Mouse (Mus musculus): ENCODE results near the gene Efcab11. TPM values are rescaled to one million over a fixed set of nuclear protein-coding genes. Genes with fewer than 3 reads are reported as not detected.

Efcab11 gene
- 7.1 and 9.8 TPM in 2 replicates for polyA plus RNA-seq (2015; fragmentation: Nextera tagmentation; extraction: Ambion mirVana)

- peak within 1 kb of the TSS; percentile 87 for H3K27ac ChIP-seq (ENCODE audit: low read length)
- H3K9me3 ChIP-seq (ENCODE audit: control insufficient read depth, low read length) = no peaks in the 10 kb centered on the region
- H3K4me3 ChIP-seq (replicated peaks; ENCODE audit: low read length) = peak within 1 kb of the TSS; percentile 80
- peak within 1 kb of the TSS; percentile 95 for H3K4me2 ChIP-seq (ENCODE audit: low read length)
- ATAC-seq = peak; percentile 84
- peaks cover 19% of the 10 kb centered on the region for H3K4me1 ChIP-seq (replicated peaks; ENCODE audit: control insufficient read depth, insufficient read depth, low read length)
- under 1% methylated on average over 73 of the region's 73 CpGs for WGBS
- no peaks in the 10 kb centered on the region for H3K27me3 ChIP-seq (replicated peaks; ENCODE audit: control insufficient read depth, insufficient read depth, low read length)
- peak within 1 kb of the TSS; percentile 91 for H3K9ac ChIP-seq (replicated peaks; ENCODE audit: low read depth, low read length)
- H3K36me3 ChIP-seq (ENCODE audit: control insufficient read depth, insufficient read depth) = no peaks in the 10 kb centered on the region
Observed at GRCm38 (mm10) chr12:99884269-99885261, at the start of gene Efcab11, which contains the start of gene Tdp1. Efcab11 (minus strand) TSS chr12:99884439. Tdp1 (plus strand) TSS chr12:99884517.

DNA sequence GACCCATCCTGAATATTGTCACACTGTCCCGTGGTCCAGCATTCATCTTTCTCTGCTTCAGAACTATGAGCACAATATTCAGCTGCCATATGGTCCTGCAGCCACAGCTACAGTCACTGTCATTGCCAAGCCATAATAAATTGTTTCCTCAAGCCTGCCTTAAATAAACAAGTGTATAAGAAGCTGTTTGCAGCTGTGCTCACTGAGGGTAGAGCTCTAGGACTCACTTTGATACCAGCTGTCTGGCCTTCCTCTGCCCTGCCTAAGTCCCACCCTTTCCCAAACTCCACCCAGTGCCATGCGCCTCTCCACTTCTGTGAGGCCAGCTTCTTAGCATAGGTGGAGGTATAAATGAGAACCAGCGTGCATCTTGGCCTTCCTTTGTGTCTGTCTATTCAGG lies 49.4 kb upstream of the Efcab11 start:
- WGBS = 85% methylated on average over 3 of the region's 3 CpGs
- Histone ChIP-seq H3K27ac (ENCODE audit: low read length) (no peak overlapping the region), H3K4me2 (ENCODE audit: low read length) (no peak overlapping the region), H3K9ac (replicated peaks; ENCODE audit: low read depth, low read length) (no peak overlapping the region), H3K4me3 (replicated peaks; ENCODE audit: low read length) (no peak overlapping the region), H3K4me1 (replicated peaks; ENCODE audit: control insufficient read depth, insufficient read depth, low read length) (no peaks in the 10 kb centered on the region), H3K27me3 (replicated peaks; ENCODE audit: control insufficient read depth, insufficient read depth, low read length) (no peaks in the 10 kb centered on the region), H3K36me3 (ENCODE audit: control insufficient read depth, insufficient read depth) (no peaks in the 10 kb centered on the region), H3K9me3 (ENCODE audit: control insufficient read depth, low read length) (no peaks in the 10 kb centered on the region)
- ATAC-seq = no peak

DNA sequence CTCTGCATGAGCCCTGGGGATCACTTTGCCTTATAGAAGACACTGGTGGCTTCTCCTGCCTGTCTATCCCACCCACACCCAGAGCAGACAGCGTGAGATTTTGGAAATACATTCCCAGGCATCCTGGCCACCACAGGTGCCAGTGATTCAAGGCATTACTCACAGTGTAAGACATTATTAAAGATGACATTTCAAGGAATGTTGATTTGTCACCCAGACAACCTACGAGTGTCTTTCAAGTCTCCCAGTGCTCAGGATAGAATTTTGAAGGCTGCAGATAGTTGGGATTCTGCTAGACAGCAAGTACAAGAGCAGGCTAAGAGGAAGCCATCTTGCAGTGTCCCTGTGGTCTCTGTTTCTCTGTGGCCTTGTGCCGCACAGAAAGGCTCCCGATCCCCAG lies 48.0 kb upstream of the Efcab11 start:
- H3K4me1 ChIP-seq (replicated peaks; ENCODE audit: control insufficient read depth, insufficient read depth, low read length) = no peaks in the 10 kb centered on the region
- no peak overlapping the region for H3K27ac ChIP-seq (ENCODE audit: low read length)
- H3K9me3 ChIP-seq (ENCODE audit: control insufficient read depth, low read length) = no peaks in the 10 kb centered on the region
- no peak for ATAC-seq
- no peak overlapping the region for H3K4me2 ChIP-seq (ENCODE audit: low read length)
- no peaks in the 10 kb centered on the region for H3K36me3 ChIP-seq (ENCODE audit: control insufficient read depth, insufficient read depth)
- no peak overlapping the region for H3K9ac ChIP-seq (replicated peaks; ENCODE audit: low read depth, low read length)
- 95% methylated on average over 4 of the region's 4 CpGs for WGBS
- no peaks in the 10 kb centered on the region for H3K27me3 ChIP-seq (replicated peaks; ENCODE audit: control insufficient read depth, insufficient read depth, low read length)
- no peak overlapping the region for H3K4me3 ChIP-seq (replicated peaks; ENCODE audit: low read length)

GRCm38 (mm10) chr12:99929160-99929559 lies 44.9 kb upstream of the Efcab11 start:
- no peak overlapping the region for H3K4me2 ChIP-seq (ENCODE audit: low read length)
- no peak overlapping the region for H3K27ac ChIP-seq (ENCODE audit: low read length)
- H3K9me3 ChIP-seq (ENCODE audit: control insufficient read depth, low read length) = no peaks in the 10 kb centered on the region
- H3K9ac ChIP-seq (replicated peaks; ENCODE audit: low read depth, low read length) = no peak overlapping the region
- H3K36me3 ChIP-seq (ENCODE audit: control insufficient read depth, insufficient read depth) = no peaks in the 10 kb centered on the region
- H3K27me3 ChIP-seq (replicated peaks; ENCODE audit: control insufficient read depth, insufficient read depth, low read length) = no peaks in the 10 kb centered on the region
- no peak for ATAC-seq
- H3K4me3 ChIP-seq (replicated peaks; ENCODE audit: low read length) = no peak overlapping the region
- 64% methylated on average over 1 of the region's 1 CpGs for WGBS
- no peaks in the 10 kb centered on the region for H3K4me1 ChIP-seq (replicated peaks; ENCODE audit: control insufficient read depth, insufficient read depth, low read length)

DNA sequence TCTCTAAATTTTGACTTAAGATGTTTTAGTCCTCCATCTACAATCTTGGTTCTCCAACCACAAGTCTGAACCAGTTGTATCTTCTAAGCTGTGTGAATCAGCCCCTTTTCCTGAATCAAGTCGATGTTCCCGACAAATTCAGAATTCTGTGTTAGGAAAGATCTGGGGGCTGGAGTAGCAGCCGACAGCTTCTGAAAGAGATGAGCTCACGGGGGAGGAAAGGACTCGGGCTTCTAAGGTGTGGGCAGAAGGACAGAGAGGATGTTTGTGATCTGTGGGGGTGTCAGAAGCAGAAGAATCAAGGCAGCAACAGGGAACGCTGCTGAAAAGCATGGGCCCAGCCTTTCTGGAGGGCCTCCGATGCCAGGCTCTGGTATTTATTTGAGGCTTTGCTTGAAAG lies 44.1 kb upstream of the Efcab11 start:
- Histone ChIP-seq H3K36me3 (ENCODE audit: control insufficient read depth, insufficient read depth) (no peaks in the 10 kb centered on the region), H3K27ac (ENCODE audit: low read length) (no peak overlapping the region), H3K4me1 (replicated peaks; ENCODE audit: control insufficient read depth, insufficient read depth, low read length) (peaks cover 5% of the 10 kb centered on the region), H3K4me2 (ENCODE audit: low read length) (no peak overlapping the region), H3K4me3 (replicated peaks; ENCODE audit: low read length) (no peak overlapping the region), H3K9me3 (ENCODE audit: control insufficient read depth, low read length) (no peaks in the 10 kb centered on the region), H3K9ac (replicated peaks; ENCODE audit: low read depth, low read length) (no peak overlapping the region), H3K27me3 (replicated peaks; ENCODE audit: control insufficient read depth, insufficient read depth, low read length) (no peaks in the 10 kb centered on the region)
- 91% methylated on average over 7 of the region's 7 CpGs for WGBS
- ATAC-seq = no peak

DNA sequence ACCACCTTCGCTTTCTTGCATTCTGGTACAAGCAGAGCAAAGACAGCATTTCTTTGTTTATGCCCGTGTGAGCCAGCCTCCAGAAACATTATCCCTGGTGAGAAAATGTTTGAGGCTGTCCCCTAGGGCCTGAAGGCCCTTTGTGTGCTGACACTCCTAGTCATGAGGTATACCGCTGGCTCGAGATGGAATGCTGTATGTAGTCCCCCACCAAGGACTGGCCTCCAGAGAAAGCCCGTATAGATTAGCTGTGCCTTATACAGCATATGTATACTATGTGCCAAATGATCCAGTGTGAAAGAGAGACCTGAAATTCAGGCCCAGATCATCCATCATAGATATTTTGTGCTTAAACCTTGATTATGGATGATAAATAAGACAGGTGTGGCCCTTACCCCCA lies 39.5 kb upstream of the Efcab11 start:
- H3K9me3 ChIP-seq (ENCODE audit: control insufficient read depth, low read length) = no peaks in the 10 kb centered on the region
- no peak overlapping the region for H3K9ac ChIP-seq (replicated peaks; ENCODE audit: low read depth, low read length)
- ATAC-seq = 0 out of 2 replicates have a peak, but pooled peaks have one; percentile 36
- no peak overlapping the region for H3K4me2 ChIP-seq (ENCODE audit: low read length)
- peaks cover 3% of the 10 kb centered on the region; the same call in 1 of the 2 replicates for H3K36me3 ChIP-seq (ENCODE audit: control insufficient read depth, insufficient read depth)
- no peaks in the 10 kb centered on the region for H3K27me3 ChIP-seq (replicated peaks; ENCODE audit: control insufficient read depth, insufficient read depth, low read length)
- peaks cover 12% of the 10 kb centered on the region for H3K4me1 ChIP-seq (replicated peaks; ENCODE audit: control insufficient read depth, insufficient read depth, low read length)
- WGBS = 31% methylated on average over 5 of the region's 5 CpGs
- H3K4me3 ChIP-seq (replicated peaks; ENCODE audit: low read length) = no peak overlapping the region
- H3K27ac ChIP-seq (ENCODE audit: low read length) = peak overlapping the region; percentile 63

DNA sequence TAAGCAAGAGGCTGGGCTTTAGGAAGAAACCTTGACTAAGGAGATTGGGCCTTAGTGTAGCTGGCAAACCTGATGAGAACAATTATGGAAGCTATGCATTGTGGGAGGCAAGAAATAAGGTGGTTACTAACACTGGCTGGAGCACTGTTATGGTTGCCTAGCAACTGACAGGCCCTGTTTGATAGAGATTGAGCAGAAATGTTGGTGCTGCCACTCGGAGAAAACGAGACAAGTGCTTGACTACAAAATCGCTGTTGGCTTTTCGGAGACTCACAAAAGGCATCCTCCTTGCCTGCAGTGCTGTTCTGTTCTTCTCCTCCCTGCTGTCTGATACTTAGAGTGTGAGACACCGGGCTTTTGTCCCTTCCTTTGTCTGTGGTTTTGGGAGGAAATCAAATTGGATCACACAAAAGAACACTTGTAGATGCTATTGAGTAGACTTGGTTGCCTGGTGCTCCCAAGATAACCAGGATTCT lies 38.9 kb upstream of the Efcab11 start:
- Histone ChIP-seq H3K27ac (ENCODE audit: low read length) (peak overlapping the region; percentile 63), H3K4me3 (replicated peaks; ENCODE audit: low read length) (no peak overlapping the region), H3K27me3 (replicated peaks; ENCODE audit: control insufficient read depth, insufficient read depth, low read length) (no peaks in the 10 kb centered on the region), H3K9me3 (ENCODE audit: control insufficient read depth, low read length) (no peaks in the 10 kb centered on the region), H3K4me2 (ENCODE audit: low read length) (no peak overlapping the region), H3K4me1 (replicated peaks; ENCODE audit: control insufficient read depth, insufficient read depth, low read length) (peaks cover 12% of the 10 kb centered on the region), H3K36me3 (ENCODE audit: control insufficient read depth, insufficient read depth) (peaks cover 5% of the 10 kb centered on the region; the same call in 1 of the 2 replicates), H3K9ac (replicated peaks; ENCODE audit: low read depth, low read length) (no peak overlapping the region)
- WGBS = 6% methylated on average over 5 of the region's 5 CpGs
- ATAC-seq = peak; percentile 90

- peaks cover 9% of the 10 kb centered on the region; the same call in 1 of the 2 replicates for H3K36me3 ChIP-seq (ENCODE audit: control insufficient read depth, insufficient read depth)
- H3K27me3 ChIP-seq (replicated peaks; ENCODE audit: control insufficient read depth, insufficient read depth, low read length) = no peaks in the 10 kb centered on the region
- no peak overlapping the region for H3K27ac ChIP-seq (ENCODE audit: low read length)
- 77% methylated on average over 3 of the region's 3 CpGs for WGBS
- peaks cover 12% of the 10 kb centered on the region for H3K4me1 ChIP-seq (replicated peaks; ENCODE audit: control insufficient read depth, insufficient read depth, low read length)
- no peak overlapping the region for H3K4me3 ChIP-seq (replicated peaks; ENCODE audit: low read length)
- H3K9me3 ChIP-seq (ENCODE audit: control insufficient read depth, low read length) = no peaks in the 10 kb centered on the region
- ATAC-seq = no peak
- H3K9ac ChIP-seq (replicated peaks; ENCODE audit: low read depth, low read length) = no peak overlapping the region
- no peak overlapping the region for H3K4me2 ChIP-seq (ENCODE audit: low read length)
Observed at GRCm38 (mm10) chr12:99921045-99921444, 36.8 kb upstream of the Efcab11 start.

DNA sequence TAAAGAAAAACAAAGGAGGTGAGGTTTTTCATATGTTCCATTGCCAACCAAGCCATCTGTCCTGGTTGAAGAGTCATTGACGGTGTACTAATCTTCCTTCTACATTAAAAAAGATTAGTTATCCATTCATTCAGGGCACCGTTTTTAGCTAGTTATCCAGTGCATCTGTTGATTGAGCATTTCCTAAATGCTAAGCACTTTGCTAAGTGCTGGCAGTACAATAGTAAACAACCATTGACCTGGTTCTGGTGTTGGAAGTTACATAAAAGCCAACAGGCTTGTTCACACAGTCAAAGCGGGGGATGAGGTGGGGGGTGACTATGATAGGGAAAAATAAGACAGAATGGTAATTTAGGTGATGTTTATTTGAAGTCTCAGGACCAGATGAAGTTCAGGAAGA lies 35.4 kb upstream of the Efcab11 start:
- peaks cover 12% of the 10 kb centered on the region for H3K4me1 ChIP-seq (replicated peaks; ENCODE audit: control insufficient read depth, insufficient read depth, low read length)
- no peak overlapping the region for H3K9ac ChIP-seq (replicated peaks; ENCODE audit: low read depth, low read length)
- H3K27ac ChIP-seq (ENCODE audit: low read length) = no peak overlapping the region
- peaks cover 13% of the 10 kb centered on the region; the same call in 1 of the 2 replicates for H3K36me3 ChIP-seq (ENCODE audit: control insufficient read depth, insufficient read depth)
- H3K9me3 ChIP-seq (ENCODE audit: control insufficient read depth, low read length) = no peaks in the 10 kb centered on the region
- no peaks in the 10 kb centered on the region for H3K27me3 ChIP-seq (replicated peaks; ENCODE audit: control insufficient read depth, insufficient read depth, low read length)
- no peak for ATAC-seq
- no peak overlapping the region for H3K4me3 ChIP-seq (replicated peaks; ENCODE audit: low read length)
- WGBS = 82% methylated on average over 3 of the region's 3 CpGs
- no peak overlapping the region for H3K4me2 ChIP-seq (ENCODE audit: low read length)

Measured in forebrain, embryonic 16.5 days (tissue).